Mouse (Mus musculus) liver, adult 2 months (tissue): Measurements from ENCODE around the gene Kcnj6.

Experiments
- CTCF ChIP-seq: fragments of 200-500 bp; IDR thresholded peaks from 2 replicates; pipeline ENCODE4 v1.5.1; 2011; ENCODE audit warnings: low read depth, low read length, control low read depth
- POLR2A ChIP-seq: fragments of 200-500 bp; IDR thresholded peaks from 2 replicates; pipeline ENCODE4 v1.6.1; 2011; ENCODE audit warnings: low read length, control low read depth; ENCODE audit not compliant: insufficient read depth; ENCODE audit errors: extremely low read depth

- no peak for TF ChIP-seq CTCF
- no peak for TF ChIP-seq POLR2A
These were observed 280.4 kb downstream of the Kcnj6 start for GRCm38 (mm10) chr16:94717051-94717450.
